Mouse (Mus musculus): ENCODE data around the gene Cad. TPM values are rescaled to one million over a fixed set of nuclear protein-coding genes. Genes with fewer than 3 reads are reported as not detected.
"Not testable (repeated sequence)": the region's sequence is repeated elsewhere in the genome, so short reads cannot be mapped to it uniquely, and the experiment has no call there.

The Cad gene
- polyA plus RNA-seq, 1 experiment from 2014 or later: 26.3 TPM

DNA sequence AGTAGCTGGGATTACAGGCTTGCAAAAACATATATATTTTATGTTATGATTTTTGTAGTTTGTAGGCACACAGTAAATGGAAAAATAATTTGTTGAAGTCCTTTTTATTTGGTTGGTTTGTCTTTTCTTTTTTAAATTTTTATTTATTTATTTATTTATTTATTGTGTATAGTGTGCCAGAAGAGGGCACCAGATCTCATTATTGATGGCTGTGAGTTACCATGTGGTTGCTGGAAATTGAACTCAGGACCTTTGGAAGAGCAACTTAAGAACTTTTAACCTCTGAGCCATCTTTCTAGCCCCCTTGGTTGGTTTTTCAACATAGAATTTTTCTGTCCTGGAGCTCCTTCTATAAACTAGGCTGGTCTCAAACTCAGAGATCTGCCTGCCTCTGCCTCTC is 4.2 kb upstream of the Cad start:
- Histone ChIP-seq H3K4me2 (replicated peaks; ENCODE audit: low read depth, low read length) (no peak overlapping the region), H3K4me3 (ENCODE audit: low read depth, low read length) (no peak overlapping the region), H3K36me3 (ENCODE audit: control insufficient read depth, insufficient read depth, low read length) (no peaks in the 10 kb centered on the region), H3K9ac (replicated peaks; ENCODE audit: low read depth, low read length) (no peak overlapping the region), H3K27me3 (ENCODE audit: control insufficient read depth, insufficient read depth, low read length) (no peaks in the 10 kb centered on the region), H3K9me3 (ENCODE audit: control insufficient read depth, low read depth, low read length) (no peaks in the 10 kb centered on the region), H3K4me1 (ENCODE audit: control insufficient read depth, insufficient read depth, low read length) (peaks cover 5% of the 10 kb centered on the region; the same call in 1 of the 2 replicates), H3K27ac (ENCODE audit: low read length) (no peak overlapping the region)
- ATAC-seq (ENCODE audit: insufficient number of reproducible peaks, insufficient read depth, low FRiP score, low read depth): no peak

DNA sequence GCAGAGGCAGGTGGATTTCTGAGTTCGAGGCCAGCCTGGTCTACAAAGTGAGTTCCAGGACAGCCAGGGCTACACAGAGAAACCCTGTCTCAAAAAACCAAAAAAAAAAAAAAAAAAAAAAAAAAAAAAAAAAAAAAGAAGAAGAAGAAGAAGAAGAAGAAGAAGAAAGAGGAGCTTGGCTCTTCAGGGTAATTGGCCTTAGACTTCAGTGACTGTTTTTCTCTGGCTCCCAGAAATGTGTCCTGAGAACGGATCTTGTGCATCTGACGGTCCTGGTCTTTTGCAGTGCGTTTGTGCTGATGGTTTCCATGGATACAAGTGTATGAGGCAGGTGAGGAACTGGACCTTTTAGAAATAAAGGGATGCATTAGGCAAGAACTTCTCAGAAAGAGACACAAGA is 852 bp upstream of the Cad start:
- Histone ChIP-seq H3K36me3 (ENCODE audit: control insufficient read depth, insufficient read depth, low read length) (peaks cover 11% of the 10 kb centered on the region), H3K9ac (replicated peaks; ENCODE audit: low read depth, low read length) (peak overlapping the region; percentile 33; the same call in 1 of the 2 replicates), H3K4me3 (ENCODE audit: low read depth, low read length) (peak overlapping the region; percentile 59), H3K4me2 (replicated peaks; ENCODE audit: low read depth, low read length) (peak overlapping the region; percentile 72), H3K27ac (ENCODE audit: low read length) (peak overlapping the region; percentile 64; the same call in 1 of the 2 replicates)
- ATAC-seq (ENCODE audit: insufficient number of reproducible peaks, insufficient read depth, low FRiP score, low read depth); H3K4me1 ChIP-seq (ENCODE audit: control insufficient read depth, insufficient read depth, low read length); H3K9me3 ChIP-seq (ENCODE audit: control insufficient read depth, low read depth, low read length); H3K27me3 ChIP-seq (ENCODE audit: control insufficient read depth, insufficient read depth, low read length): not testable (repeated sequence)
- 47% methylated on average over 4 of the region's 4 CpGs for WGBS

DNA sequence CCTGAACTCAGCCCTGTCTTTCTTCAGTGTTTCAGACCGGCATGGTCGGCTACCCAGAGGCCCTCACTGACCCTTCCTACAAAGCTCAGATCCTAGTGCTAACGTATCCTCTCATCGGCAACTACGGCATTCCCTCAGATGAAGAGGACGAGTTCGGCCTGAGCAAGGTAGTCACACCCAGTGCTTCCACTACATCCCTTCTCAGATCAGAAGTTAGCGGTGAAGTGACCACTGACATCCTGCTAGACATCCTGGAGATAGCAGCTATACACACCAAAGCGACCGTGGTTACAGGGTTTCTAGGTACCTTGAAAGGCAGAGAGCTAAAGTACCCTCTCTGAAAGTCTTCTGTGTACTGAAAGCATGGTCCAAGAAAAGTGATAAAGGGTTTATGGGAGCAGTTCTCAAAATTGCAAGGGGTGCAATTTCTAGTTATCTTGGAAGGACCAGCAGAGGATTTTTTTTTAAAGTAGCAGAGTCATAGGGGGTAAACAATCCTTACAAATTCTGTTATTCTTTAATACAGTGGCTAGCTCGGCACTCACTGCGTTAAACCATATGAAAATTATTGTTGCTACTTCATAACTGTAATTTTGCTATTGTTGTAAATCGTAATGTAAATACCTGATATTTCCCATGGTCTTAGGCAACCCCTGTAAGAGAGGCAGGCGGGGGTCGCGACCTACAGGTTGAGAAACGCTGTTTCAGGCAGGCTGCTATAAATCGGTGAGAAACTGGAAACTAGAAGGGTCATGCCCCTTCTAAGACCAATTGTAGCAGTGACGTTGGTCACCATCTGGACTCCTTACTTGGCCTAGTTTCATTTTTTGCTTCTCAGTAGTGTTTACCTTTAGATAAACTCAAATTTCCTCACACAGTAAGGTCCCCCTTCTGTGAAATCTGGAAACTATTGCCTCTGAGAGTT is 898 bp downstream of the Cad start:
- H3K36me3 ChIP-seq (ENCODE audit: control insufficient read depth, insufficient read depth, low read length): peaks cover 29% of the 10 kb centered on the region
- H3K4me3 ChIP-seq (ENCODE audit: low read depth, low read length): peak overlapping the region; percentile 59
- H3K27ac ChIP-seq (ENCODE audit: low read length): peak overlapping the region; percentile 64; the same call in 1 of the 2 replicates
- 17% methylated on average over 19 of the region's 19 CpGs for WGBS
- peaks cover 6% of the 10 kb centered on the region for H3K4me1 ChIP-seq (ENCODE audit: control insufficient read depth, insufficient read depth, low read length)
- no peak for ATAC-seq (ENCODE audit: insufficient number of reproducible peaks, insufficient read depth, low FRiP score, low read depth)
- peak overlapping the region; percentile 64 for H3K9ac ChIP-seq (replicated peaks; ENCODE audit: low read depth, low read length)
- H3K9me3 ChIP-seq (ENCODE audit: control insufficient read depth, low read depth, low read length): no peaks in the 10 kb centered on the region
- no peaks in the 10 kb centered on the region for H3K27me3 ChIP-seq (ENCODE audit: control insufficient read depth, insufficient read depth, low read length)
- peak overlapping the region; percentile 72 for H3K4me2 ChIP-seq (replicated peaks; ENCODE audit: low read depth, low read length)

GRCm38 (mm10) chr5:31069810-31070209 is 15.2 kb downstream of the Cad start:
- WGBS: 93% methylated on average over 3 of the region's 3 CpGs
- Histone ChIP-seq H3K9ac (replicated peaks; ENCODE audit: low read depth, low read length) (no peak overlapping the region), H3K36me3 (ENCODE audit: control insufficient read depth, insufficient read depth, low read length) (peaks cover 75% of the 10 kb centered on the region), H3K4me3 (ENCODE audit: low read depth, low read length) (no peak overlapping the region), H3K27me3 (ENCODE audit: control insufficient read depth, insufficient read depth, low read length) (no peaks in the 10 kb centered on the region), H3K9me3 (ENCODE audit: control insufficient read depth, low read depth, low read length) (no peaks in the 10 kb centered on the region), H3K4me1 (ENCODE audit: control insufficient read depth, insufficient read depth, low read length) (no peaks in the 10 kb centered on the region), H3K4me2 (replicated peaks; ENCODE audit: low read depth, low read length) (no peak overlapping the region), H3K27ac (ENCODE audit: low read length) (no peak overlapping the region)
- ATAC-seq (ENCODE audit: insufficient number of reproducible peaks, insufficient read depth, low FRiP score, low read depth): no peak

GRCm38 (mm10) chr5:31071059-31071458 is 16.5 kb downstream of the Cad start:
- Histone ChIP-seq H3K36me3 (ENCODE audit: control insufficient read depth, insufficient read depth, low read length) (peaks cover 78% of the 10 kb centered on the region), H3K27ac (ENCODE audit: low read length) (no peak overlapping the region), H3K9me3 (ENCODE audit: control insufficient read depth, low read depth, low read length) (no peaks in the 10 kb centered on the region), H3K4me1 (ENCODE audit: control insufficient read depth, insufficient read depth, low read length) (no peaks in the 10 kb centered on the region), H3K4me2 (replicated peaks; ENCODE audit: low read depth, low read length) (no peak overlapping the region), H3K27me3 (ENCODE audit: control insufficient read depth, insufficient read depth, low read length) (no peaks in the 10 kb centered on the region), H3K4me3 (ENCODE audit: low read depth, low read length) (no peak overlapping the region), H3K9ac (replicated peaks; ENCODE audit: low read depth, low read length) (no peak overlapping the region)
- ATAC-seq (ENCODE audit: insufficient number of reproducible peaks, insufficient read depth, low FRiP score, low read depth): no peak
- 80% methylated on average over 2 of the region's 2 CpGs for WGBS

- Histone ChIP-seq H3K4me3 (ENCODE audit: low read depth, low read length) (no peak overlapping the region), H3K9me3 (ENCODE audit: control insufficient read depth, low read depth, low read length) (no peaks in the 10 kb centered on the region), H3K4me2 (replicated peaks; ENCODE audit: low read depth, low read length) (no peak overlapping the region), H3K27ac (ENCODE audit: low read length) (no peak overlapping the region), H3K4me1 (ENCODE audit: control insufficient read depth, insufficient read depth, low read length) (no peaks in the 10 kb centered on the region), H3K27me3 (ENCODE audit: control insufficient read depth, insufficient read depth, low read length) (no peaks in the 10 kb centered on the region), H3K9ac (replicated peaks; ENCODE audit: low read depth, low read length) (no peak overlapping the region), H3K36me3 (ENCODE audit: control insufficient read depth, insufficient read depth, low read length) (peaks cover 82% of the 10 kb centered on the region)
- ATAC-seq (ENCODE audit: insufficient number of reproducible peaks, insufficient read depth, low FRiP score, low read depth): no peak
- 93% methylated on average over 11 of the region's 11 CpGs for WGBS
Observed at GRCm38 (mm10) chr5:31071821-31072220, 17.2 kb downstream of the Cad start.

- H3K4me1 ChIP-seq (ENCODE audit: control insufficient read depth, insufficient read depth, low read length): no peaks in the 10 kb centered on the region
- no peaks in the 10 kb centered on the region for H3K27me3 ChIP-seq (ENCODE audit: control insufficient read depth, insufficient read depth, low read length)
- no peak overlapping the region for H3K9ac ChIP-seq (replicated peaks; ENCODE audit: low read depth, low read length)
- no peak overlapping the region for H3K27ac ChIP-seq (ENCODE audit: low read length)
- no peak overlapping the region for H3K4me2 ChIP-seq (replicated peaks; ENCODE audit: low read depth, low read length)
- H3K36me3 ChIP-seq (ENCODE audit: control insufficient read depth, insufficient read depth, low read length): peaks cover 81% of the 10 kb centered on the region
- 89% methylated on average over 12 of the region's 12 CpGs for WGBS
- no peak for ATAC-seq (ENCODE audit: insufficient number of reproducible peaks, insufficient read depth, low FRiP score, low read depth)
- H3K9me3 ChIP-seq (ENCODE audit: control insufficient read depth, low read depth, low read length): no peaks in the 10 kb centered on the region
- H3K4me3 ChIP-seq (ENCODE audit: low read depth, low read length): no peak overlapping the region
Observed at GRCm38 (mm10) chr5:31073176-31073575, 18.6 kb downstream of the Cad start.

DNA sequence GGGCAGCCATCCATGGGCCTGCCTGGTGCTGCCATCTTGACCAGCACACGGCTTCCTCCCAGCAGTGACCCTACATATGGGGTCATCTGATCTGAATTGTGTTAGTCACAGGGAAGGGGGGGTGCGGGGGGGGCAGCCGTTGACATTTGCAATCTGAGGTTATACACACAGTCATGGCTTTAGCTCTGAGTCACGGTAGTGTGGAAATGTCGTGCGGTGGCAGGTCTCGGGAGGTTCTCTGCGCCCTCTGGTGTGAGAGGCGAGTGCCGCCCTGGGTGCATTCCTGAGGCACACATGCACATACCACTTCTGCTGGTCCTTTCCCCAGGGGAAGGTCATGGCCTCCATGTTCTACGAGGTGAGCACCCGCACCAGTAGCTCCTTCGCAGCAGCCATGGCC is 21.8 kb downstream of the Cad start:
- no peak overlapping the region for H3K9ac ChIP-seq (replicated peaks; ENCODE audit: low read depth, low read length)
- no peaks in the 10 kb centered on the region for H3K4me1 ChIP-seq (ENCODE audit: control insufficient read depth, insufficient read depth, low read length)
- no peak overlapping the region for H3K4me3 ChIP-seq (ENCODE audit: low read depth, low read length)
- no peaks in the 10 kb centered on the region for H3K9me3 ChIP-seq (ENCODE audit: control insufficient read depth, low read depth, low read length)
- 82% methylated on average over 13 of the region's 13 CpGs for WGBS
- no peak for ATAC-seq (ENCODE audit: insufficient number of reproducible peaks, insufficient read depth, low FRiP score, low read depth)
- peaks cover 62% of the 10 kb centered on the region for H3K36me3 ChIP-seq (ENCODE audit: control insufficient read depth, insufficient read depth, low read length)
- no peak overlapping the region for H3K27ac ChIP-seq (ENCODE audit: low read length)
- H3K4me2 ChIP-seq (replicated peaks; ENCODE audit: low read depth, low read length): no peak overlapping the region
- no peaks in the 10 kb centered on the region for H3K27me3 ChIP-seq (ENCODE audit: control insufficient read depth, insufficient read depth, low read length)
